Mouse (Mus musculus): Measurements from ENCODE around the gene Tuba8.

The Tuba8 gene

DNA sequence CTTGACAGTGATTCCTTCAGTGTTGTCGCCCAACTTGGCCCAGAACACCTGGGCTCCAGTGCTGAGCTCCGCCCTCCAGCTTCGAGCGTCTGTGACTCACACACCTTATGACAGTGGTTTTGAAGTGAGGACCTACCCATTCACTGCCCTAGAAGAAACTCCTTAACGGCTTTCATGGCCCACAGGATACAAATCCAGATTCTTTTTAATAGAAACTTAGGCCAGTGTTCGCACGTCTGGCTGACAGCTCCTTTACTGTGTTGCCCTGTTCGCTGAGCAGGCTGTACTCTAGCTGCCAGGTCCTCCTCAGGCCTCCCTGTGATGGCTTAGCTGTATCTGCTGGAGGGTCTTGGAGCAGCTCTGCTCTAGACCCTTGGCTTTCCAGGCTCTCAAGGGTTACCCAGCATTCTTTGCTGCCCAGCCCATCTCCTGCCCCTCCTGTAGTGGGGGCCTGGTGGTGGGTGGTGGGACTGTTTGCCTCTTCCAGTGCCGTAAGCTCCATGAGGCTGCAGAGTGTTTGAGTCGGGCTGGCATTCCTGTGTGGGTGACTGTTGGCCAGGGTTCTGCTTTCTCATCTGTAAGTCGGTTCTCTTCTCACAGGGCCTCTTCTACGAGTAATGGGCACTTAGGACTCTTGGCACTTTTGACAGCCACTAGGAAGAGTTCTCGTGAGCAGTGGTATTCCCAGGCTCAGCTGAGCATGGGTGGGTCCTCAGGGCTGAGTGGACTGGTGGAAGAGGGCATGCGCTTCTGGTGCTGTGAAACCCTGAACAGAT is 15.4 kb upstream of the Tuba8 start:
- no peak for DNase-seq (ENCODE audit: extremely low read depth, low read depth)

DNA sequence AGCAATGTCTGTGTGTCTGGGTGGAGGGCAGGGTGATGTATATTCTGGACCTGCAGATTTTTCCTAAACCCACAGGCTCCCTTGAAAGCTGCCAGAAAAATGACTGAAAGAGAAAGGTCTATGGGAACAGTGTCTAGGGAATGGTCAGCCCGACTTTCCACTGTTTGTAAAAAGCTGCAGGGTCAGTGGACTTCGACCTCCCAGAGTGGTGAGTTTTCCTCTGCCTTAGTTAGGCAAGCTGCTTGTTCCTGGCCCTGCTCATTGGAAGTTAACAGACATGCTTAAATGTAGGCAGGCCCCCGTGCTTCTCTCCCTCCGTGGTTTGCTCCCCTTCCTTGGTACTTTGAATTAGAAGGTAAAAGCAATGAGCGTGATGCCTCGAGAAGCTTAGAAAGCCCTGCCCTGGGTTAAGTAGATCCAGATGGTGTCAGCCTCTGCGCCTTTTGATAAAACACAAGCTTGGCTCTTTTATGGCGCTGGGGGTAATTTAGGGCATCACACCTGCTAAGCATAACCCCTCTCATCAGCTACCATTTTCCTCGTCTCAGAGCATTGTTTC is 12.6 kb upstream of the Tuba8 start:
- no peak for DNase-seq (ENCODE audit: extremely low read depth, low read depth)

DNA sequence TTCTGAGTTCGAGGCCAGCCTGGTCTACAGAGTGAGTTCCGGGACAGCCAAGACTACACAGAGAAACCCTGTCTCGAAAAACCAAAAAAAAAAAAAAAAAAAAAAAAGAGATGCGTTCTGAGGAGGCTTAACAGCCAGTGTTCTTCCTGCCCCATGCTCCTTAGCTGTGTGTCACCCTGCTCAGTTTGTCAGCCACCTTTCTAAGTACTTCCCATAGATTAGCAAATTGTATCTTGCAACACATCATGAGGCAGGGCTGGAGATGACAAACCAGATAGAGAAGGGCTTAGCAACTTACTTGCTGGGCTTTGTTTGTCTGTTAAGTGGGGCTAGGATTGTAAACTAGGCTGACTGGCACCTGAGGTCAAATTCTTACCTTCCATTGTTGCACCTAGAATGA is 10.0 kb upstream of the Tuba8 start:
- DNase-seq (ENCODE audit: extremely low read depth, low read depth), result no peak

DNA sequence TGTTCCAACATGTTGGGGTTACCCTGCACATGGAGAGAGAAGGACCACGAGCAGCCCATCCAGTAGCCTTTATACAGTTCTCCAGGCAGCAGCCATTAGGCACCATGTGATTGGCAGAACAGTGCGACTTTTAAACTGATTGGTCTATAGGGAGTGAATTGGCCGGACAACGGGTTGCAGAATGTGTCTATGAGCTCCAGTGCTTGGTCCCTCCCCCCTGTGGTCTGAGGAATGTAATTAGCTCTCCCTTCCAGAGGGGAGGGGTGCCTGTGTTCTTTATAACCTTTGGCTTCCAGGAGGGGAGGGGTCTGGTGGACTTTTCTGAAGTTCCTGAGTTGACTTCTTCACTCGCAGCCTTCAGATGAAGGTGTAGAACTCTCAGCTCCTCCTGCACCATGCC is 8.5 kb upstream of the Tuba8 start:
- no peak for DNase-seq (ENCODE audit: extremely low read depth, low read depth)

DNA sequence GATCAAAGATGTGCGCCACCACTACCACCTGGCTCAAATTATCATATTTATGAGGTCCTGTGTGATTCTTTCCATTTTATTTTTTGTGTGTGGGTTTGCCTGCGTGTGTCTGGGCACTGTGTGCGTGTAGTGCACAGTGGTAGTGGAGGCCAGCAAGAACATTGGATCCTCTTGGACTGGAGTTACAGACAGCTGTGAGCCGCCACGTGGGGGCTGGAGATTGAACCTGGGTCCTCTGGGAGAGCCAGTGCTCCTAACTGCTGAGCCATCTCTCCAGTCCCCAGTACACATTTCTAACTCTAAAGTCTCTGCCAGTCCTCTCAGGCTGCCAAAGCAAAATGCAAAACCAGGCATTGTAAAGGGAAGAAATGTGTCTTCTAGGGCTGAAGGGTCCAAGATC is 4.0 kb upstream of the Tuba8 start:
- no peak for DNase-seq (ENCODE audit: extremely low read depth, low read depth)

DNA sequence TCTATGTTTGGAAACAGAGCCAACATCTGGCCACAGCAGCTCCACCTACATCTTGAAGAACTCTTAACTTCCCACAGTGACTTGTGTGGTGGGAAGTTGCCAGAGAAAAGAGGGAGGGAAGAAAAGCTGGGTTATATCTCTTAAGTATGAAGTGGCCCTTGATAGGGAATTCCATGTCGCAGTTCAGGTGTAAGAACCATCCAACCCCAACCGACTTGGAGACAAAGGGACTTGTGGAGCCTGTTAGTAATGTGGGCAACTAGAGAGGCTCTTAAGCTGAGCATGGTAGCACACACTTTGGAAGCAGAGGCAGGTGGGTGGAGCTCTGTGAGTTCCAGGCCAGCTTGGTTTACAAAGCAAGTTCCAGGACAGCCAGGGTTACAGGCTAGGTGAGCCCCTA is 912 bp upstream of the Tuba8 start:
- no peak for DNase-seq (ENCODE audit: extremely low read depth, low read depth)

DNA sequence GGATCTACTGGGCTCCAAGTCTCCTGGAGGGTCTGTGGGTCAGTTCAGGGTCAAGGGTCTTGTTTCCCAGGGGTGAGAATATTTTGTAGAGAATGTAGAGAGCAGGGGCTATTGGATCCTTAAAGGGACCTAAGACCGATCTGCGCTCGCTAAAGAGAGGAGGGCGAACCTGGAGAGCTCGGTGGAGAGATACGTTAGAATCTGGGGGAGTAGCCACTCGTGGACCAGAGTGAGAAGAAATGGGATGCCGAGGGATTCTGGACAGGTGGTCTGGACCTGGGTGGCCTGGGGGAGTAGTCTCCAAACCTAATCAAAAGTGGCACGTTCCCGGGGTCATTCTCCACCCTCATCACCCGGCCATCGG is 412 bp downstream of the Tuba8 start:
- no peak for DNase-seq (ENCODE audit: extremely low read depth, low read depth)

DNA sequence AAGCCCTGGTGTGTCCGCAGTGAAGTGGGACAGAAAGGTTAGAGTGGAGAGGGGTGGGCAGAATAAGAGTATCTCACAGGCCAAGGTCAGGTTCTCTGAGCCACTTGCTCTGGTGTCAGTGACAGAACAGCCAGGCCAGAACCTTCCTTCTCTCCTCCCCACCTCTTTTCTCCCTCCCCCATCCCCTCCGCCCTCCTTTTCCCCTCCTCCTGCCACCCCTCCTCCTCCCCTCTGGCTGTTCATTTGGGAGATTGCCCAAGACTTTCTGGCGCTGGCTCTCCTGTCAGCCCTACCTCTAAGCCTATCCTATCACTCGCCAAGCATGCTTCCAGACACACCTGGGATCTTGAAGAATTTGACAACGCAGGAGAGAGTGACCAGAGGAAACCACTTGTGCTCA is 1.2 kb downstream of the Tuba8 start:
- no peak for DNase-seq (ENCODE audit: extremely low read depth, low read depth)

DNA sequence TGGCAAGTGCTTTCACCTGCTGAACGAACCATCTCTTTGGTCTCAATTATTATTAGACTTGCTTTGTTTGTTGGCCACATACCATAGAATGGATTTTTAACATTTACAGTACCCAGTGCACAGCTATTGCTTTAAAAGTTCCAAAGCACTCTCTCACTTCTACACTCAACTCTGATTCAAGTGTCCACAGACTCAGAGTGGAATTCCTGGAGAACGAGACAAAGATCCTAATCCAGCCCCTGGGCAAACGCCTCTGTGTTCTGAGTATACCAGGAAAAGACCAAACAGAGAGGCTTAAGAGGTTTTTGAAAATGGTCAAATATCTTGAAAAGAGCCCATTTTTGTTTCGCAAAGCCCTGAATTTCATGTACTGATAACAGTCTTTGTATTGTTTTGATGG is 2.5 kb downstream of the Tuba8 start:
- DNase-seq (ENCODE audit: extremely low read depth, low read depth), result no peak

DNA sequence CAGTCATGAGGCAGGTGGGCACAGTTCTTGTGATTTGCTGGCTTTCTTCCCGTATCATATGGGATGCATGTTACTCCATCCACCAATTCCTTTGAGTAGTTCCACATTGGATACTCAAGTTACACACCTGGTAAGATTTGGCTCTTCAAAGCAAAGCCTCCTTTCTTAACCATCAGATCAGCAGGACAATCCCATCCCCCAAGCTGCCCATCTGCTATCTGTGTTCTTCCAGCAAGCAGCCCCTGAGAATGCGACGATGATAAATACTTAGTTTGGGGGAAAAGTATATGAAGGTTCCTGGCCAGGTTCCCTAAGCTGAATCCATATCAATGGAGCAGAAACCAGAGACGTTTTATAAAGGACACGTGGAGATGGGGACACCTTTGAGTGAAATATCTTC is 3.7 kb downstream of the Tuba8 start:
- no peak for DNase-seq (ENCODE audit: extremely low read depth, low read depth)

DNA sequence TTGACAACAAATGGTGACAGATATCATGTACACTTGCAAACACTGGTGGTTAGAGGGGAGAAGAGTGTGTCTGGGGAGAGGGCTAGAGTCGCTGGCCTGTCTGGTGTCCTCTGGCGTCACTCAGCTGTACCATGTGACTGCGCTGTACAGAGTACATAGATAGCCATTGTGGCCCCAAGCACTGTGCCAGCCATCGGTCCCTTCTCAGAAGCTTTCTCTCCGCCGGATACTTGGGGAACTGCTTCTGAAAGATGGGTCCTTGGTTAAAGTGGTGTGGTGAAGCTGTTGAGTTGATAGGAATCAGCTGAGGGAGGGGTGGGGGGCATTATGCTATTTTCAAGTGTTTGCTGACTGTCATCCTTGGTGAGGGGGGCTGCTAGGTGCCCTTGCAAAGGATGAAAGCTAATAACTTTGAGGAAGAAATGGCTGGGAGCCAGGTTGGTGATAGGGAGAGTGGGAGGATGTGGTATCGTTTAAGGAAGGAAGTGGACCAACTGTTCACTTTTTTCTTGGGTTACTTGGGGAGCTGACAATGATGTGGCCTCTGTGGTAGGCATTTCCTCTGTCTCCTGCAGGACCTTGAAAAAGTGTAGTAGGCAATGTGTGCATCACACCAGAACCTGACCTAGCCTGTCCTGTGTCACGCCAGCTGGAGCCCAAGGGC is 4.3 kb downstream of the Tuba8 start:
- peak; percentile 68 for DNase-seq (ENCODE audit: extremely low read depth, low read depth)

DNA sequence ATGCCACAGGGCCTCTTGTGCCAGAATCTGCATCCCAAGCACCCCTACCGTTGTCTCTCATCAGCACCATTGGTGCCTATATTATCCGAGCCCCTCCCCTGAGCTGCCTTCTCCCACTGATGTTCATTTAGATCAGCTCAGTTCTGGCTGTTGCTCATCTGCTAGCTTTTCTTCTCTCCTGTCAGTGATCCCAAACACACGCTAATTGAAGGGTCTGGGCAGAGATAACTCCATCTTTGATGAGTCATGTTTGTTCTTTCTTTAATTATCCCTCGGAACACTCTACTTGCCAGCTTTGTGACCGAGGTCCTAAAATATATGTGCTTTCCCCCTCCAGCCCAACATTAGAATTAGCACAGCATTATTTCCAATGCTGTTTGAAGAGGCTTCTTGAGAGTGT is 4.8 kb downstream of the Tuba8 start:
- no peak for DNase-seq (ENCODE audit: extremely low read depth, low read depth)

DNA sequence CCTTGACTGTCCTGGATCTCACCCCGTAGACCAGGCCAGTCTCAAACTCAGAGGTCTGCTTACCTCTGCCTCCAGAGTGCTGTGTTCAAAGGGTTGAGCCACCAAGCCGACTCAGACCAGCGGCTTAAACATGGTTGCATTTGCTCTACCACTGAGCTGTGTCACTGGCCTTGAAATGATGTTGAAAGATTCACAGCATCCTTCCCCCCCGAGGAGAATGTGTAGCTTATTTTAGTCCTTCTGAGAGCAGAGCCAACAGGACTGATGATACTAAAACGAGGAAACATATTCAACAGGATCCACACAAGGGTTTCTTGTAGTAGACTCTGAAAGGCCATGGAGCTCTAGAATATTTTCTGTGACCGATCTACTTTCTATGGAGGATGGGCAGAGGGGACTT is 5.4 kb downstream of the Tuba8 start:
- DNase-seq (ENCODE audit: extremely low read depth, low read depth), result no peak

DNA sequence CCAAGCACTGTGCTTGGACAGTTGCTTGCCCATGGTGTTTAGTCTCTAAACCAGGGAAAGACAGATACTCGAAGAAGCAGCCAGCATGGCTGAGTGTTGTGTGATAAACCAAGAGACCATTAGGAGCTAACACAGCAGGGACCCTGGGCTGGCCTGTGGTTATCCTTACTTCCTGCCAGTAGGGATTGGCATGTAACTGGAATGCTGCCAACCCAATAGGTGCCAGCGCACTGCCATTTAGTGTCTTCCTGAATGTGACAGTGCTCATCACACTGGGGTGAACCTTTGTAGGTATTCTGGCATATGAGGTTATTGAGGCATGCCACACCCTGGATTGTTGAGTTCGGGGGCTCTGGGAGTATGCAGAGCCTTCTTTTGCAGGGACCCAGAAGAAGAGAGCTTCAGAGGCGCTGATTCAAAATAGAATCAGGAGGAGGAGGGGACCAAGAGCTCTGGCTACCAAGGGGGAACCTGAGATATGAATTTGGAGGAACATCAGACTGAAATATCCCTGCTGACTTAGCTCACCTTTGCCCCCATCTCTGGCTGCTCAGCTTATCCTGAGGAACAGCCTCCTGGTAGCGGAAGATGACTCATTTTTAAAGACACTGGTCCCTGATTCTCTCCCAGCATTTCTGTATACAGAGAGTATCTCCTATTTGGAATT is 6.2 kb downstream of the Tuba8 start:
- DNase-seq (ENCODE audit: extremely low read depth, low read depth), result no peak

DNA sequence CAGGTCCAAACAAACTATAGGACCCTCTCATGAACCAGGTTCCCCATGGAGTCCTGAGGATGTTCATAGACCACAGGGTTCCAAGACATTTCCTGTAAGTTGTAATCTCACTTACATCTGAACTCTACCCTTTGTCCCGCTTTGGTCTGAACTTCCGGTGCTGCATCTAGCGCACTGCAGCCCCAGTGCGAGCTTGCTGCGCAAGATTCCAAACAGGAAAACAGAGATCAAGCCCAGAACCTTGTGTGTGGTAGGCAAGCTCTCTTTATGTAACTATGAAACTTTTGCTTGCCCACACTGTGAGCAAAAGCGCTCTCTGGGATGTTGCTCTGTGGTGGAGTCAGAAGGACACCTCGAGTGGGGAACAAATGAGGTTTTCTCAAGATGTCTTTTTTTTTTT is 7.5 kb downstream of the Tuba8 start:
- DNase-seq (ENCODE audit: extremely low read depth, low read depth), result no peak

DNA sequence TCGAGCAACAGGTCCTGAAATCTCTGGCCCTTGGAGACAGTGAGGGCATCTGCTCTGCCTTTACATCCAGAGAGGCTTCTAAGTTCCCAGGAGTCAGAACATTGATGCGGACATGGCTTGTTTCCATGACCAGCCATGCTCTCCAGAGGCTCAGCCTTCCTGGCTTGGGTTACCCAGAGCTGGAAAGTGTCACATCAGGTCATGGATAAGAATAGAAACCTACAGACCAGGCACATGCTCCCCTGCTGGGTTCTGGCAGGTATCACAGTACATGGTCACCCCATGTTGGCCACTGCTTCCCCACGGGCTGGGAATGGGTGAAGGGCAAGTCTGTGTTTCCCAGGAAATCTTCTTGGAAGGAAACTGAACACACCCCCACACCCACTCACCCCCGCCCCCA is 8.9 kb downstream of the Tuba8 start:
- no peak for DNase-seq (ENCODE audit: extremely low read depth, low read depth)

DNA sequence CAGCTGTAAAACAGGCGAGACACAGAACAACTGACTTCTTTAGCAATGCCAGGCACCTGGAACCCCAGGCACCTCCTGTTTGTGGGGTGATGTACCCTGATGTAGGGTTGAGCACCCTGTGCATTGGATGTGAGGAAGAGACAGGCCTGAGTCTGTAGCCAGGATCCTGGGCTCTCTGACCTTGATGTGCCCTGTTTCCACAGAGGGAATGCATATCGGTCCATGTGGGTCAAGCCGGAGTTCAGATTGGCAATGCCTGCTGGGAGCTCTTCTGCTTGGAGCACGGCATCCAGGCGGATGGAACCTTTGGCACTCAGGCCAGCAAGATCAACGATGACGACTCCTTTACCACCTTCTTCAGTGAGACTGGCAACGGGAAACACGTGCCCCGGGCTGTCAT is 9.7 kb downstream of the Tuba8 start:
- DNase-seq (ENCODE audit: extremely low read depth, low read depth), result no peak

DNA sequence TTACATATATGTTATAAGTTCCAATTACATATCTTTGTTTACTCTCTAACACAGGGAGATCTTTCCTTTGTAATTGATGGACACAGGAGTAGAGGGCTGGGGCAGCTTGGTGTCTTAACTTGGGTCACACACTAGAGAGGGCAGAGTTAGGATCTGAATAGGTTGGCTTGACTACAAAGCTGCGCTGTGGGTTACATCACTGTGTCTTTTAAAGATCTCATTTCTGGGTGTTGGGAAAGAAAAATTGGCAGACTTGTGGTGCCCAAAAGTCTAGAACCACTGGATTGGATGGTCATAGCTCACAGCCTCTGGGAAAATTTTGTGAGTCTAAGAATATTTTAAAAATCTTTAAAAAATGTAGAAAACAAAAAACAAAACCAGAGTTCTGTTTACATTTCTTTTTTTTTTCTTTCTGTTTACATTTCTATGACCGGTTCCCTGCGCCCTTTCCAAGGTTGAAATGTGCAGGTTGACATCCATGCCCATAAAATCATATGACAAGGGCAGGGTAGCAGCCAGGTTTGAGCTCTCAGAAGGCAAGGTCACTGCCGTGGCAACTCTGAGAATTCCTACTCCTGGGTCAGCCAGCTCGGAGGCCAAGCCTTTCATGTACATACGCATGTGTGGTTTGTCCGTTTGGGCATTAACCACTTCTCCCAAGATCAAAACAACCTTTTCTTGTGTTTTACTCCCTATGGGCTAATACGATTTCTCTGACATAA is 11.5 kb downstream of the Tuba8 start:
- no peak for DNase-seq (ENCODE audit: extremely low read depth, low read depth)

DNA sequence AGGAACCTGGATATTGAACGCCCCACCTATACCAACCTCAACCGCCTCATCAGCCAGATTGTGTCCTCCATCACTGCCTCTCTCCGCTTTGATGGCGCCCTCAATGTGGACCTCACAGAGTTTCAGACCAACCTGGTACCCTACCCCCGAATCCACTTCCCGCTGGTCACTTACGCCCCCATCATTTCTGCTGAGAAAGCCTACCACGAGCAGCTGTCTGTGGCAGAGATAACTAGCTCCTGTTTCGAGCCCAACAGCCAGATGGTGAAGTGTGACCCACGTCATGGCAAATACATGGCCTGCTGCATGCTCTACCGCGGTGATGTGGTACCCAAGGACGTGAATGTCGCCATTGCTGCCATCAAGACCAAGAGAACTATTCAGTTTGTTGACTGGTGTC is 12.5 kb downstream of the Tuba8 start:
- DNase-seq (ENCODE audit: extremely low read depth, low read depth), result no peak

DNA sequence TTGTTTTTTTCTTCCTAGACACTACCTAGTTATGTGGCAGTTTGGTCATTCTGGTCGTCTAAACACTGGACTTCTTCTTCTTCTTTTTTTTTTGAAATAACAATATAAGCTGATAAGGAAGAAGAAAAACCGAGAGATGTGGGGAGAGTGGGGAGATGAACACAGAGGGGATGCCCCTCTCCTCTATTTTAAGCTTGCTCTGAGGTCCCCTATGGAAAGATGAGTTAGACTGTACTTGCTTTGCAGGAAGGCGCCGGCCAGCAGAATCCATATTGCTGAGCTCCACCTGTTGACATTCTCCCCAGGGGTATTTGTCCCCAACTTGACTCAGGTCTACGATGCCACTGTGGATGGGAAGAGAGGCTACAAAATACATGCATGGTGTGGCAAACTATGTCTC is 13.6 kb downstream of the Tuba8 start:
- DNase-seq (ENCODE audit: extremely low read depth, low read depth), result no peak

DNA sequence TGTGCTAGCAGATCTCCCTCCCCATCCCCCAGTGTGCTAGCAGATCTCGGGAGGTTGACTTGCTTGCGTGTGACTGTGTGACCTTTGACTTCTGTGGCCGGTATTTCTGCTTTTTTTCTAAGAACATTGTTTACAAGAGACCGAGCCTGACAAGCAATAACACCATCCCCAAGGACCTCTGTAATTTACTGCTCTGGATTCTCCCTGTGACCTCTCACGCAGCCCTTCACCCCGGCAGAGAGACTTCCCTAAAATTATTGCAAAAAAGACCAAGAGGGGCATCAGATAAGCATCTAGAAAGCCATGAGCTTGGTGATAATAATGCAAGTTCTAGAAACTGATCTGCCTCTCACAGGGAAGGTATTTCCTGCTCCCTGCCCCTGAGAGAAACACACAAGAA is 14.5 kb downstream of the Tuba8 start:
- DNase-seq (ENCODE audit: extremely low read depth, low read depth), result no peak

DNA sequence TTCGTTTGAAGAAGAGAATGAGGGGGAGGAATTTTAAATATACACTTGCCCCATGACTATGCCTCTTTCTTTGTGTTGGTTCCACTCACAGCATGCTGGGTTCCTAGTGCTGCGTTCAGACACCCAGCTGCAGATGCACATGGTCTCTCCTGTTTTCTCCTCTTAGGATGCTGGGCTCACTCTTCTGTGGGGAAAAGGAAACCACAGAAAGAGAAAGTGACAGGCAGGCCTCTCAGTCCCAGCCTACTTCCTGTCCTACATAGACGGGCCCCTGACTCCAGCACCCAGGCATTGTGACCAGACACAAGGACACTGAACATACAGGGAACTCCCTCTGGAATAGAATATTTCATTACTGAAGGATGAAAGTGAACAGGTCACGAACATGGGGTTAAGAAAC is 15.5 kb downstream of the Tuba8 start:
- DNase-seq (ENCODE audit: extremely low read depth, low read depth), result no peak

Data from MEL-GATA-1-ER (cell line).